Mouse (Mus musculus): ENCODE measurements around the gene Trp53rkb.
"Not testable (repeated sequence)": the region's sequence is repeated elsewhere in the genome, so short reads cannot be mapped to it uniquely, and the experiment has no call there.

The Trp53rkb gene

DNA sequence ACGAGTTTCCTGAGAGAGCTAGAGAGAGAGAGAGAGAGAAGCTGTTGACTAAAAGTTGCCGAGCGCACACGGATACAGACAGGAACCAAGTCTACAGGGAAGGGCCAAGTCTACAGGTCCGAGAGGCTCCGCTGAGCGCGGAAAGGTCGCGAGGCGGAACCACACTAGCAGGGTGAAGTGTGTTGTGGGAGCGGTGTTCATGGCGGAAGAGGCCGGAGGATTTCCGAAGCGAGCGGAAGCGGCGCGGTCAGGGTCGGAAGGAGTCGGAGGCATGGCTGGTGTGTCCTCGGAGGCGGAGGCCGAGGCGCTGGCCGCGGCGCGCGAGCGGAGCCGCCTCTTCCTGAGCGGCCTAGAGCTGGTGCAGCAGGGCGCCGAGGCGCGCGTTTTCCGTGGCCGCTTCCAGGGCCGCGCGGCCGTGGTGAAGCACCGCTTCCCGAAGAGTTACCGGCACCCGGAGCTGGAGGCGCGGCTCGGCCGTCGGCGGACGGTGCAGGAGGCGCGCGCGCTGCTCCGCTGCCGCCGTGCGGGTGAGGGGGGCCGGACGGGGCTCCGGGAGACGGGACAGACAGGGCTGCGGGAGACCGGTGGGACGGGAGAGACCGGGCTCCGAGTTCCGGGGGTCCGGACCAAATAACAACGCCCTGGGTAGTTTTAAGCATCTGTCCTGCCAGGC lies 1.3 kb downstream of the Trp53rkb start:
- not testable (repeated sequence) for DNase-seq (ENCODE audit: extremely low read depth, low read depth, low spot score)

DNA sequence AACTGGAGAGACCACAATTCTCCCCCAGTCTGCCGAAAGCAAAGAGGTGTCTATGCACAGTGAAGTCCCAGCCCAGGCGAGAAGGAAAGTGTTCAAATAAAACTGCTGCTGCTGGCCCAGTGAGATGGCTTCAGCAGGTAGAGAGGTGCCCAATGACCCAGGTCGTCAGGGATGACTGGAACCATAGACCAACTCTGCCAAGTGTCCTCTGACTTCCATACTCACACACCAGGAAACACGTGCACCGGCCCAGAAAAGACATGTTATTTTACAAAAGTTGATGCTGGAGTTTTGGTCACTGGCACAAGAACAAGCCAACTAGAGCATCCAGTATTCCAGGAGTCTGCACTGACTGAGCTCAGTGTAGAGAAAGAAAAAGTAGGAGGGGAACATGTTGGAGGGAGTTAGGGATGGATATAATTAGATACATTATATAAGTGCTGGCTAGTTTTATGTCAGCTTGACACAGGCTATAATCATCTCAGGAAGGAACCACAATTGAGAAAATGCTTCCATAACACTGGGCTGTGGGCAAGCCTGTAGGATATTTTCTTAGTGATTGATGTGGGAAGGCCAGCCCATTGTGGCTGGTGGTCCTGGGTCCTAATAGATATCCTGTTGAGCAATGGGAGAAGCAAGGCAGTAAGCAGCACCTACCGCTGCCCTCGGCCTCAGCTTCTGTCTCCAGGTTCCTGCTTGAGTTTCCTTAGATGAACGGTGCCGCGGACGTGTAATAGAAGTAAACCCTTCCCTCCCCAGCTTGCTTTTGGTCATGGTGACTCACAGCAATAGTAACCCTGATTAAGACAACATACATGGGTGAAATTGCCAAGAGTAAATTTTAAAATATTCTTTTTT lies 7.5 kb downstream of the Trp53rkb start:
- DNase-seq (ENCODE audit: extremely low read depth, low read depth, low spot score): no peak

DNA sequence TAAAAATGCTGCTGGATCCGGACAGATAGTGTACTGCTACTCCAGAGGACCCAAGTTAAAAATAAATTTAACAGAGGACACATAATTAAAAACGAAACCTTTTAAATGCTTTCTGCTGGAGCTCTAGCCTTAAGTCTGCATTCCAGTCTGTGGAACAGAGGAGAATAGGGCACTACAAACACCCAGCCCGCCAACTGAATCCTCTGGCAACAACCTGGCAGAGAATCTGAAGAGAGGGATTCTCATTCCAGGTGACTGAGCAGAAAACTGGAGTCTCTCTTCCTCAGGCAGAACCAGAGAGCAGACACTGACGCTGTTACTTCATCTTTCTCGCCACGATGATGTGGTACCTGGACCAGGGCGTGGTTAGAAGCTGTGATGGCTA lies 8.1 kb downstream of the Trp53rkb start:
- DNase-seq (ENCODE audit: extremely low read depth, low read depth, low spot score): no peak

- no peak for DNase-seq (ENCODE audit: extremely low read depth, low read depth, low spot score)
These were observed 9.1 kb downstream of the Trp53rkb start for GRCm38 (mm10) chr2:166801436-166801835.

DNA sequence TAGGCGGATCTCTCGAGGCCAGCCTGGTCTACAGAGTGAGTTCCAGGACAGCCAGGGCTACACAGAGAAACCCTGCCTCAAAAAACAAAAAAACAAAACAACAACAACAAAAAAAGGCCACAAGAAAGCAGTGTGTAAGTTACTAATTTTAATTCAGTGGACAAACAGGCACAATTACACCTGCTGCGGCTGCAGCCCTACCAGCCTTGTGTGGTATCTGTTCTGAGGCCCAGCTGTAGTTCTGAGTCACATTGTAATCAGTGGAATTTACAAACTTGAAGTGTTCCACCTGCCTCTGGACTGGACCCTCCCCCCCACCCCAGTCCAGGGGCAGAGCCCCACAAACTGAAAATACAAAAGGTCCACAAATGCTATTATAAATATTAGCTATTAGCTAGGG lies 11.0 kb downstream of the Trp53rkb start:
- no peak for DNase-seq (ENCODE audit: extremely low read depth, low read depth, low spot score)

GRCm38 (mm10) chr2:166805250-166806172 lies 13.2 kb downstream of the Trp53rkb start, which contains the start of gene Arfgef2:
Gene Arfgef2, plus strand, starts transcription at chr2:166805588.
- no peak for DNase-seq (ENCODE audit: extremely low read depth, low read depth, low spot score)

DNA sequence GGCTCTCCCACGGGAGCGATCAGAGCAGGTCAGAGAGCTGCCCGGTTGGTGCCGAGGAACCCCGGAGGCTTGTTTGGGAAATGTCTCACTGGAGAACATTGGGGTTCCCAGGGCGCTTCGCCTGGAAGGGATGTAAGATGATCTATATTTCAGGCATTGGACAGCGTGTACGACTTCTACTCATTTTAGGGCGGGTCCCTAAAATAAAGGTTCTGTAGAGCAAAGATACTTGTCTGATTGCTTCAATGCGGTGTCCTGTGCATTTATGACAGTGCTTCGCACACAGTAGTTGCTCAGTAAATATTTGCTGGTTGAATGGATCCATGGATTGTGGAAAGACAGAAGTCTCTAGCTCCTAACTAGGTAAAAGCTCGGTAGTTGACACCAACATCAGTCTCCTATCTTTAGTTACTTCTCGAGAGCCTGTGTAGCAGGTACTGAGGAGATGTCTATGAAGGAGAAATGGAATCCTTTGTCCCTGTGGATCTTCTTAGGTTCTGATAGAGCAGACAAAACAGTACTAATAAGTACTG lies 13.9 kb downstream of the Trp53rkb start:
- no peak for DNase-seq (ENCODE audit: extremely low read depth, low read depth, low spot score)

DNA sequence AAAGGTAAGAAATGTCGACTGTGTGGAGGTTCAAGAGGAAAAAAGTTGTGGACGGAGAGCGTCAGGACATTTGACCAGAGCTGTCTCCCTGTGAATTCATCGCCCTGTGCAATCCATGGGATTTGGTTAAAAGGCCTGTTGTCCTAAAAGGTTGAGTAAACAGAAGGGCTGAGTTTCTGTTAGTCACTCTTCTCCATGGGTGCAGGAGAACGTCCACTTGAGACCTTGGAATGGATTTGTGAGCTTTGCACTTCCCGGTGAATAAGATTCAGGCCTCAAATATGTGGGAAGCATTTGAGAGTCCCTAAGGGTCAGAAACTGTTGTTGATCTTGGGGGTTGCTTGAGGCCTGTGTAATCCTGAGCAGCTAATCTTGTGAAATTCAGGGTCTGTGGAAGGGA lies 14.5 kb downstream of the Trp53rkb start:
- no peak for DNase-seq (ENCODE audit: extremely low read depth, low read depth, low spot score)

- no peak for DNase-seq (ENCODE audit: extremely low read depth, low read depth, low spot score)
These were observed 17.2 kb downstream of the Trp53rkb start for GRCm38 (mm10) chr2:166809499-166809898.

DNA sequence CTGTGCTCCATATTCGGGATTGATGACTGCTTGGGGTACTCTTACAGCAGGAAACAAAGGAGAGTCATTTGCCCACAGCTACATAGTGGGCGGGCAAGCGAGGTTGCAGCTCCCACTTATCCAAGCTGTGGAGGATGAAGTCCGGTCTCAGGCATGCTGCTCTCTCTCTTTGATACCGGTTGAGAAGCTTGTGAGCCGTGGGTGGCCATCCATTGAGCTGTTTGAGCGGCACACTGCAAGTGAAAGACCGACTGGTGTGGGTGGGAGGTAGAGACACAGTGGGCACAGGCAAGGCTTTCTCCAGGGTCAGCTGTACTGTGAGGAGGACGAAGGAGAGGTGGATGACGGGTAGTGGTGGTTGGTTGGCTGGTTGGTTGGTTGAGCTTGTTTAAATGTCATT lies 18.5 kb downstream of the Trp53rkb start:
- no peak for DNase-seq (ENCODE audit: extremely low read depth, low read depth, low spot score)

DNA sequence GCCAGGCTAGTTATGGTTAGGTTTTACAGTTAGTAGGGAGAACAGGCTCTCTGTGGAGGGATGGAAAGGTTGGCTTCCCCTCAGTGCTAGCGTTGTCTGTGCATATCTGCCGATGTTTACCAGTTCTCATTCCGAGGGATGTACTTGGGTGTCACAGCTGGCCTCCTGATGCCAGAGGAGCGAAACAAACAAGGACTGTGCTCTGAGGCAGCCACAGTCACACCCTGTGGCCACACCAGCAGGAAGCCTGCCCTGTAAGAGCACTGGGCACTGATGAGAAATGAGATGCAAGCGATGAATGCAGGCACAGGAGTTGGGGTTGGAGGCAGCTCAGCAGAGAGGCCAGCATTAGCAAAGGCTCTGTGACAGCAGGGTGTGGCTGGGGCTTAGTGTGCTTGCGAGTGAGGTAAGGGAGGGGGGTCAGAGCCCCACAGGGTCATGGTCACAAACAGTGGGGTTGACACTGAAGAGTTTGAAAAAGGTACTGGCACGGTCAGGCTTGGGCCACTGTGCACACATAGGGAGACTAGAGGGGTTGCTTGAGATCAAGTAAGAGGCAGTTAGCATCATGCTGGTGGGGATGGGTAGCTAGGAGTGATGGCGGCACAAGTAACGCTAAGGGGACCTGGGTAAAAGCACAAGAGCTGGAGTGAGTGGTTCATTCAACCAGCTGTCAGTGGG lies 26.3 kb downstream of the Trp53rkb start:
- DNase-seq (ENCODE audit: extremely low read depth, low read depth, low spot score): no peak

GRCm38 (mm10) chr2:166819849-166820248 lies 27.5 kb downstream of the Trp53rkb start:
- DNase-seq (ENCODE audit: extremely low read depth, low read depth, low spot score): no peak

DNA sequence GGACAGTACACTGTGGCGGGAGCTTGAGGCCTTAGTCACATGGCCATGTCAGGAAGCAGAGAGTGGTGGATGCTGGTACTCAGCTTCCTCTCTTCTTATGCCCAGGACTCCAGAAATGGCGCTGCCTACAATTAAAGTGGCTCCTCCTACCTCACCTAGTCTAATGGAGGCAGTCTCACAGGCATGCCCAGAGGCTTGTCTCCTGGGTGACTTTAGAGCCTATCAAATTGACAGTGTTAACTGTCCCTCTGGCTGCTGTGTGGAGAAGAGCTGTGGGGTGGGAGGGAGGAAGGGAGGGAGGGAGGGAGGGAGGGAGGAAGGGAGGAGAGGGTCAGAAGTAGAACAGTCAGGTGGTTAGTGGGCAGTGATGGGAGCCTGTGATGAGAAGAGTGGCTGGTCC lies 28.5 kb downstream of the Trp53rkb start:
- DNase-seq (ENCODE audit: extremely low read depth, low read depth, low spot score): no peak

- no peak for DNase-seq (ENCODE audit: extremely low read depth, low read depth, low spot score)
These were observed 29.1 kb downstream of the Trp53rkb start for GRCm38 (mm10) chr2:166821406-166821805.

- DNase-seq (ENCODE audit: extremely low read depth, low read depth, low spot score): no peak
These were observed 29.9 kb downstream of the Trp53rkb start for GRCm38 (mm10) chr2:166822119-166822826.

- no peak for DNase-seq (ENCODE audit: extremely low read depth, low read depth, low spot score)
These were observed 30.6 kb downstream of the Trp53rkb start for GRCm38 (mm10) chr2:166822901-166823300.

GRCm38 (mm10) chr2:166824386-166824785 lies 32.1 kb downstream of the Trp53rkb start:
- DNase-seq (ENCODE audit: extremely low read depth, low read depth, low spot score): no peak

DNA sequence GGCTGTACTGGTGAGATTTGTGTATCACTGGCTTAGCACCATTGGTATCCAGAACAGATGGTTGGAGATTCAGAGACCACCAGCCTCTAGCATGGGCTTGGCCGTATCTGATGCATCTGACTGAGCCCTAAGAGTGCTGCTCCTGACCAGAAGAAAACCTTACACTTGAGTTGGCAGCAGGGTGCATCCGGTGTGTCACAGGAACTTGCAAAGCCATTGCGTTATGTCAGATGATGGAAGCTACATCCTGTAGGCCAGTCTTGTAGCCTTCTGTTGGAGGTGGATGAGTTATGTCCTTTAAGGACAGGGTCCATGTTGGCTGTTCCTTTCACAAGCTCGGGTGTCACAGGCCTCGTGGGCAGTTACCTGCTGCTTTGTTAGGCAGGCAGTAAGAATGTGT lies 32.7 kb downstream of the Trp53rkb start:
- DNase-seq (ENCODE audit: extremely low read depth, low read depth, low spot score): no peak

DNA sequence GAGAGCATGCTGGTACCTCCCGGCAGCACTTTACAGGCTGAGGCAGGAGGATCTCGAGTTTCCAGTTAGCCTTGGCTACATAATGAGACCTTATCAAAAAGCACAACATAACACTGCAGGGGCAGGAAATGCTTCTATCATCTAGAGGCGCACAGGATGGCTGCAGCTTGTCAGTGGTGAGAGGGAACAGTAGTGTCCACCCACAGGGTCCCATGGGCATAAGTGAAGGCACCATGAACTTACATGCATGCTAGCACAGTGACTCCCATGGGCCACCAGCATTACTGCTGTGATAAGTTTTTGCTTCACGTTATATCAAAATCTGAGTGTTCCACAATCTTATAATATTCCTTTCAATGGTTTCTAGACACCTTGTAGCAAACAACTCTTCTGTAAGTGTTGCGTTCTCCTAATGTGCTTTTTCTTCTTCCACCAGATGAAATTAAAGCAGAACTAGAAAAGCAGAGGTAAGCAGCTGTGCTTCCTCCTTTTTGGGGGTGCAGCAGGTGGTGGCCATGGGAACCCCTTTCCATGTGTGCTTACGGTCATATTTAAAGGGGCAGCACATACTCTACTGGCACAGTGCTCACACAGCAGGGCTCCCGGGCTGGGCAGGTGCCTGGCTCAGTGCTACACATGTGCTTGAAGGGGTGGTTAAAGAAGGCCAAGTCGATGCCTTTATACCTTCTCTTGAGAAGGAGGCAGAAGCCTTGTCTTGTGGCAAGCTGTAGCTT lies 34.3 kb downstream of the Trp53rkb start:
- no peak for DNase-seq (ENCODE audit: extremely low read depth, low read depth, low spot score)

All from fat pad, adult 2 months (tissue).